Mouse (Mus musculus) stomach, postnatal 0 days (tissue): ENCODE measurements around the gene Grcc10. TPM values are rescaled to one million over a fixed set of nuclear protein-coding genes. Genes with fewer than 3 reads are reported as not detected.

ENCODE experiments used
- ATAC-seq: fragments of 200-750 bp; cut with Nextera tagmentation; 2 replicates; pipeline ENCODE4 v1.8.0; 2017; ENCODE audit not compliant: low FRiP score, low TSS enrichment
- DNase-seq: peaks from one replicate; pipeline ENCODE4 v3.0.0-alpha.2; 2016; ENCODE audit warnings: low spot score
- H3K27ac ChIP-seq: fragments of 300-500 bp; sonication (generic); replicated peaks from 2 replicates; pipeline ENCODE4 v1.5.1; 2014; ENCODE audit warnings: mild to moderate bottlenecking, control low read depth
- H3K27me3 ChIP-seq: fragments of 300-500 bp; sonication (generic); 2 replicates; pipeline ENCODE4 v1.6.1; 2014; ENCODE audit warnings: low read length; ENCODE audit not compliant: control insufficient read depth, insufficient read depth
- H3K36me3 ChIP-seq: fragments of 300-500 bp; sonication (generic); 2 replicates; pipeline ENCODE4 v1.6.1; 2014; ENCODE audit warnings: low read length, mixed read lengths; ENCODE audit not compliant: control insufficient read depth, insufficient read depth
- H3K4me1 ChIP-seq: fragments of 300-500 bp; sonication (generic); replicated peaks from 2 replicates; pipeline ENCODE4 v1.6.1; 2014; ENCODE audit warnings: antibody characterized with exemption; ENCODE audit not compliant: control insufficient read depth, insufficient read depth
- H3K4me2 ChIP-seq: fragments of 300-500 bp; sonication (generic); replicated peaks from 2 replicates; pipeline ENCODE4 v1.6.1; 2014; ENCODE audit warnings: low read depth, mild to moderate bottlenecking, control low read depth, moderate library complexity
- H3K4me3 ChIP-seq: fragments of 300-500 bp; sonication (generic); 2 replicates; pipeline ENCODE4 v1.5.1; 2014; ENCODE audit warnings: low read depth, low read length, control low read depth
- H3K9ac ChIP-seq: fragments of 300-500 bp; sonication (generic); 2 replicates; pipeline ENCODE4 v1.6.1; 2014; ENCODE audit warnings: mild to moderate bottlenecking, low read length, control low read depth, mixed read lengths
- H3K9me3 ChIP-seq: fragments of 300-500 bp; sonication (generic); 2 replicates; pipeline ENCODE4 v1.6.1; 2016; ENCODE audit warnings: low read length; ENCODE audit not compliant: control insufficient read depth
- CTCF ChIP-seq: IDR thresholded peaks from 2 replicates; pipeline ENCODE4 v1.5.1; 2016; ENCODE audit warnings: antibody characterized with exemption, low read depth, mild to moderate bottlenecking, moderate library complexity
- EP300 ChIP-seq: optimal IDR thresholded peaks from 2 replicates; pipeline ENCODE3; 2016; ENCODE audit warnings: antibody characterized with exemption
- WGBS: fragments of 180-500 bp; shearing (Covaris S2); extraction: QIAGEN DNeasy Blood & Tissue Kit; methylation state at CpG from one replicate; pipeline ENCODE4 v1.1.7; 2014; 5-methylcytosine and 5-hydroxymethylcytosine counted together
- polyA plus RNA-seq: library from polyadenylated mRNA; unstranded; fragments of >200 nt; fragmentation: Nextera tagmentation; extraction: Ambion mirVana; gene quantifications from 2 replicates; pipeline ENCODE4 v1.2.1, GENCODE M21; 2015

The Grcc10 gene
- polyA plus RNA-seq, 1 experiment from 2014 or later, result 292 TPM

DNA sequence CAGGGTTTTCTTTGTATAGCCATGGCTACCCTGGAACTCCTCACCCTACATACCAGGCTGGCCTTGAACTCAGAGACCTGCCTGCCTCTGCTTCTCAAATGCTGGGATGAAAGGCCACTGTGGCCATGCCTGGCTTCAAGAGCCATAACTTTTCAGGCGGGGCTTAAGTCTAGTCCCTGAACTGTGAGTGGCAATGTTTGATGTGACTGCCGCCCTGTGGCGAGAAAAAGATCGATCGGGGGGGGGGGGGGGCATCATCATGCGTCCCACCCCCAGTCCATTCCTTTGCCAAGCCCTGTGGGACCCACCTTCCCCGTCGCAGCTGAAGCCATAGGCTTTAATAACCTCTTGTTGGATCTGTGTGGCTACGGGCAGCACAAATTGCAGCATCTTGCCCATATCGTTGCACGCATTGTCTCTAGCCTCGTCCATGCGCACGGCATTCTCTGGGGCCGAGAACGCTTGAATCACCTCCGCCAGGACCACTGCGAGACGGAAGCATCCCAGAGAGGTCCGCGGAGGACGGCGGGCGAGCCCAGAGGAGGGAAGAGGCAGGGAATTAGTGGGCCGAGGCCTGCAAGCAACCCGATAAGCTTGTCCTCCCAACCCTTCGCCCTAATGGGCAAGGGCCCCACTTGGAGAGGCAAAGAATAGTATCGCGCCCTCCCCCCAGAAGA, 825 bp downstream of the Grcc10 start:
- H3K9me3 ChIP-seq, result no peaks in the 10 kb centered on the region
- H3K27me3 ChIP-seq, result no peaks in the 10 kb centered on the region
- under 1% methylated on average over 28 of the region's 29 CpGs for WGBS
- peaks cover 11% of the 10 kb centered on the region for H3K36me3 ChIP-seq
- H3K4me2 ChIP-seq, result peak overlapping the region; percentile 92
- TF ChIP-seq CTCF (peak; percentile 77), EP300 (no peak)
- peaks cover 3% of the 10 kb centered on the region; the same call in 1 of the 2 replicates for H3K4me1 ChIP-seq
- H3K9ac ChIP-seq, result peak overlapping the region; percentile 78
- peak overlapping the region; percentile 54 for H3K4me3 ChIP-seq
- ATAC-seq (peak; percentile 2; the same call in 1 of the 2 replicates), DNase-seq (peak; percentile 77)
- H3K27ac ChIP-seq, result peak overlapping the region; percentile 98

DNA sequence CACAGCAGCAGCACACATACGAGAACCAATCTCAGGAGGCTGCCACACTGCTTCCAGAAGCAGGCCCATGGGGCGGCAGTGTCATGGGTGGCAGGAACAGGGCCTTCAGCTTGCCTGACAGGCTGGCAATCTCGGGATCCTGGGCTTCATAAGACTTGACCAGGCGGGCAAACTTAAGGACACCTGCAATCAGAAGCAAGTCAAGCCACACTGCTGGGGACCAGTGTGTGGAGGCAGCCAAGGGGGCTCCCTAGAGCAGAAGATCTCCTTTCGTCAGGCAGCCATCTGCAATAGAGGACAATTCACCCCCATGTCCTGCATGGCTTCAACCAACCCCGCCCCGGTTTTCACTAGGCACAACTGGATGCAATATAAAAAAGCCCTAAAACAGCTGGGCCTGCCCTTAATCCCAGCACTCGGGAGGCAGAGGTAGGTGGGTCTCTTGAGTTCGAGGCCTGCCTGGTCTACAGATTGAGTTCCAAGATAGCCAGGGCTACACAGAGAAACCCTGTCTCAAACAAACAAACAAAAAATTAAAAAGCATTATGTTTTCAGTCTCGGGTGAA, 1.9 kb downstream of the Grcc10 start:
- no peak for ATAC-seq
- no peak for DNase-seq
- no peak overlapping the region; the same call in 1 of the 2 replicates for H3K4me2 ChIP-seq
- no peak overlapping the region for H3K4me3 ChIP-seq
- H3K27ac ChIP-seq, result peak overlapping the region; percentile 86
- no peaks in the 10 kb centered on the region for H3K27me3 ChIP-seq
- H3K4me1 ChIP-seq, result peaks cover 3% of the 10 kb centered on the region; the same call in 1 of the 2 replicates
- H3K36me3 ChIP-seq, result peaks cover 11% of the 10 kb centered on the region
- peak overlapping the region; percentile 23; the same call in 1 of the 2 replicates for H3K9ac ChIP-seq
- TF ChIP-seq CTCF (no peak), EP300 (no peak)
- WGBS, result 74% methylated on average over 10 of the region's 10 CpGs
- no peaks in the 10 kb centered on the region for H3K9me3 ChIP-seq

DNA sequence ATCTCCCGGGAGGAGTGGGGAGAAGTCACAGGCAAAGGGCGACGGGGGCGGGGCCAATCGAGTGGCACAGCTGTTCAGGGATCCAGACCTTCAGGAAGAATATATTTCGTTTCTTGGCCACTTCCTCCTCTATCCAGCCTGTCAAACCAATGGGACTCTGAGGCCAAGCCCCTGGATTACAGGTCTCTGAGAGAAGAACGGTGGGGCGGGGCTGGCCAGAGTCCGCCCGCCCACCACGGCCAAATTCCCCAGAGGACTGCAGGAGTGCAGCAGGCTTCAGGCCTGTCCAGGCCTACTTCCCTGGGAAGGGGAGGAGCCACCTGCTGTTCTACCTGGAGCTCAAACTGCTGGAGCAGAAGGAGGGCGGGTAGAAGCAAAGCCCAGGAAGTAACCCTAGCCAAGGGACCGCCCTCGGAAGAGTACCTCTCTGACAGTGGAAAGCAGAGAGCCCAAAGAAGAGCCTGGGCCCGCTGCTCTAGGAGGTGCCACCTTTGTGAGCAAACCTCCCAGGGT, 2.6 kb downstream of the Grcc10 start, which contains the start of gene Ptpn6:
Gene Ptpn6 (minus strand): TSS at position 204 of the 513 bp plus-strand sequence.
- 23% methylated on average over 15 of the region's 15 CpGs for WGBS
- peak within 1 kb of the TSS; percentile 86 for H3K27ac ChIP-seq
- H3K4me2 ChIP-seq, result peak within 1 kb of the TSS; percentile 38
- ATAC-seq, result peak; percentile 88
- no peak within 1 kb of the TSS; the same call in 1 of the 2 replicates for H3K4me3 ChIP-seq
- H3K4me1 ChIP-seq, result peaks cover 3% of the 10 kb centered on the region; the same call in 1 of the 2 replicates
- peaks cover 9% of the 10 kb centered on the region for H3K36me3 ChIP-seq
- TF ChIP-seq EP300, result no peak
- peak; percentile 31 for TF ChIP-seq CTCF
- peak within 1 kb of the TSS; percentile 41 for H3K9ac ChIP-seq
- H3K9me3 ChIP-seq, result no peaks in the 10 kb centered on the region
- peak; percentile 94 for DNase-seq
- H3K27me3 ChIP-seq, result no peaks in the 10 kb centered on the region

DNA sequence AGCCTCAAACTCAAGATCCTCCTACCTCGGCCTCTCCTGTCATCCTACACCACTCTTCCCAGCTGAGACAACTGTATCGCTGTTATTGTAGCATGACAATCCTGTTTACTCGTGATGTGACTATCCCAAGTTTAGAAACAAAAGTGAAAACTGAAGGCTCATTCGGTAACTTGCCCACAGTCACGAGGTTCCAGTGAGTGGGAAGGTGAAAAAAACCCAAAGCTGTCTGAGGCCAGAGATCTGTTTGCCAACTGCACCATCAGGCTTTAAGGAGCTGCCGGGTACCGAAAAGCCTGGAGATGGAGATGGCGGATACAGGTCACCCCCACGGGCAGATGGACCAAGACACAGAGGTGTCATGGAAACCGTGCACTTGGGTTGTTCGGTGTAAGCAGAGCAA, 4.1 kb downstream of the Grcc10 start:
- H3K27me3 ChIP-seq, result no peaks in the 10 kb centered on the region
- H3K9ac ChIP-seq, result no peak overlapping the region
- H3K4me3 ChIP-seq, result no peak overlapping the region
- WGBS, result 88% methylated on average over 11 of the region's 11 CpGs
- H3K27ac ChIP-seq, result no peak overlapping the region
- peaks cover 3% of the 10 kb centered on the region for H3K4me1 ChIP-seq
- H3K36me3 ChIP-seq, result no peaks in the 10 kb centered on the region
- no peaks in the 10 kb centered on the region for H3K9me3 ChIP-seq
- H3K4me2 ChIP-seq, result no peak overlapping the region
- TF ChIP-seq EP300 (no peak), CTCF (no peak)
- DNase-seq (no peak), ATAC-seq (no peak)

DNA sequence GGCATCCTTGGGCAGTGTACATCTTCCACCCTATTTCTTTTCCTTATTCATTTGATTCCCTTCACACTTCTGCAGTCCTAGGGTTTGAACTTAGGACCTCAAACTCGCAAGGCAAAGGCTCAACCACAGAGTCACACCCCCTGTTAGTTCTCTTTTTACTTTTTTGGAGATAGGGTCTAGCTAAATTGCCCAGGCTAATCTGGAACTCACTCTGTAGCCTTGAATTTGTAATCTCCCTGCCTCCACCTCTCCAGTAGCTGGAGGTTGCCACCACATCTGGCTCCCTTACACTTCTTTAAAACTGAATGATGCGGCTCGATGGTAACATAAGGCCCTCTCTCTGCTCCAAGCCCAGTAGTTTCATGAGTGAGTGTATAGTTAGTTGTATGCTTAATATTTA, 6.8 kb downstream of the Grcc10 start:
- H3K4me2 ChIP-seq, result no peak overlapping the region
- no peak for DNase-seq
- ATAC-seq, result no peak
- TF ChIP-seq CTCF (no peak), EP300 (no peak)
- H3K36me3 ChIP-seq, result no peaks in the 10 kb centered on the region
- H3K4me3 ChIP-seq, result no peak overlapping the region
- WGBS, result 88% methylated on average over 3 of the region's 3 CpGs
- no peaks in the 10 kb centered on the region; the same call in 1 of the 2 replicates for H3K4me1 ChIP-seq
- no peak overlapping the region for H3K9ac ChIP-seq
- H3K9me3 ChIP-seq, result no peaks in the 10 kb centered on the region
- H3K27me3 ChIP-seq, result no peaks in the 10 kb centered on the region
- no peak overlapping the region for H3K27ac ChIP-seq
